Comparison of ENCODE assay signal across 16 mouse cellular contexts in genomic region chr9:121035296-121035695, GRCm38 (mm10).
"Had no signal": no experiment of that assay in that cellular context is flagged by ENCODE, and none has a peak within 500 bp of the region (broad histone marks: within the 10 kb centered on the region; RNA-seq: fewer than 3 reads in every experiment).

No protein-coding gene starts in this region.

- H3K4me1 ChIP-seq: stomach, embryonic 15.5 days had no signal

- H3K9ac ChIP-seq: neural tube, embryonic 13.5 days; neural tube, embryonic 15.5 days; stomach, embryonic 15.5 days had no signal

- H3K9me3 ChIP-seq: neural tube, embryonic 13.5 days; neural tube, embryonic 15.5 days; stomach, embryonic 15.5 days had no signal

- H3K27ac ChIP-seq: neural tube, embryonic 13.5 days; neural tube, embryonic 15.5 days; stomach, embryonic 15.5 days; stomach, postnatal 0 days had no signal

- H3K27me3 ChIP-seq: neural tube, embryonic 13.5 days; neural tube, embryonic 15.5 days; stomach, embryonic 15.5 days had no signal

- H3K36me3 ChIP-seq: neural tube, embryonic 13.5 days; neural tube, embryonic 15.5 days; stomach, embryonic 15.5 days had no signal

- H3K4me3 ChIP-seq: neural tube, embryonic 13.5 days; neural tube, embryonic 15.5 days; stomach, embryonic 15.5 days had no signal

- H3K4me2 ChIP-seq: neural tube, embryonic 13.5 days; neural tube, embryonic 15.5 days; stomach, embryonic 15.5 days had no signal

- DNase-seq: retina, postnatal 1 day; right cerebral cortex, adult 18-20 months; right cerebral cortex, postnatal 14 days; right cerebral cortex, postnatal 25 days; right cerebral cortex, postnatal 4 days; spleen, adult 18-20 months; thymus, adult 18-20 months; thymus, adult 2 months; thymus, postnatal 14 days; thymus, postnatal 25 days; thymus, postnatal 36 days; thymus, postnatal 4 days had no signal
